Mouse (Mus musculus) forebrain, embryonic 14.5 days (tissue): ENCODE measurements around the gene Gys1. TPM values are rescaled to one million over a fixed set of nuclear protein-coding genes. Genes with fewer than 3 reads are reported as not detected.

Experiments
- ATAC-seq: fragments of 200-750 bp; cut with Nextera tagmentation; 2 replicates; pipeline ENCODE4 v1.8.0; 2017; ENCODE audit warnings: mild to moderate bottlenecking, moderate library complexity
- DNase-seq: peaks from one replicate; pipeline ENCODE4 v3.0.0-alpha.2; 2015; ENCODE audit warnings: low spot score
- H3K27ac ChIP-seq: fragments of 300-500 bp; sonication (generic); 2 replicates; pipeline ENCODE4 v1.5.1; 2014; ENCODE audit warnings: low read depth, mild to moderate bottlenecking, control low read depth, low read length, moderate library complexity
- H3K27me3 ChIP-seq: fragments of 300-500 bp; sonication (generic); replicated peaks from 2 replicates; pipeline ENCODE4 v1.6.1; 2014; ENCODE audit warnings: low read length, control low read depth, mixed read lengths; ENCODE audit not compliant: control insufficient read depth, insufficient read depth
- H3K36me3 ChIP-seq: fragments of 300-500 bp; sonication (generic); 2 replicates; pipeline ENCODE4 v1.6.1; 2014; ENCODE audit warnings: low read length, control low read depth; ENCODE audit not compliant: control insufficient read depth, insufficient read depth
- H3K4me1 ChIP-seq: fragments of 300-500 bp; sonication (generic); 2 replicates; pipeline ENCODE4 v1.6.1; 2014; ENCODE audit warnings: antibody characterized with exemption, low read length, control low read depth; ENCODE audit not compliant: control insufficient read depth, insufficient read depth
- H3K4me2 ChIP-seq: fragments of 300-500 bp; sonication (generic); 2 replicates; pipeline ENCODE4 v1.6.1; 2014; ENCODE audit warnings: mild to moderate bottlenecking, control low read depth, low read length
- H3K4me3 ChIP-seq: fragments of 300-500 bp; sonication (generic); 2 replicates; pipeline ENCODE4 v1.5.1; 2014; ENCODE audit warnings: low read depth, low read length, control low read depth
- H3K9ac ChIP-seq: fragments of 300-500 bp; sonication (generic); 2 replicates; pipeline ENCODE4 v1.6.1; 2014; ENCODE audit warnings: mild to moderate bottlenecking, low read length, control low read depth, moderate library complexity
- H3K9me3 ChIP-seq: fragments of 300-500 bp; sonication (generic); replicated peaks from 2 replicates; pipeline ENCODE4 v1.6.1; 2016; ENCODE audit warnings: low read length, control low read depth, mixed read lengths; ENCODE audit not compliant: control insufficient read depth
- WGBS: fragments of 180-500 bp; shearing (Covaris S2); extraction: QIAGEN DNeasy Blood & Tissue Kit; methylation state at CpG from one replicate; pipeline ENCODE4 v1.1.7; 2014; 5-methylcytosine and 5-hydroxymethylcytosine counted together
- polyA plus RNA-seq: library from polyadenylated mRNA; unstranded; fragments of >200 nt; fragmentation: Nextera tagmentation; extraction: Ambion mirVana; gene quantifications from 2 replicates; pipeline ENCODE4 v1.2.1, GENCODE M21; 2014

The Gys1 gene
- polyA plus RNA-seq, 1 experiment from 2014 or later: 13.4 TPM

- Histone ChIP-seq H3K9me3 (no peaks in the 10 kb centered on the region), H3K4me1 (no peaks in the 10 kb centered on the region), H3K9ac (peak within 1 kb of the TSS; percentile 64), H3K4me3 (peak within 1 kb of the TSS; percentile 45), H3K36me3 (no peaks in the 10 kb centered on the region), H3K27me3 (peaks cover 90% of the 10 kb centered on the region), H3K27ac (no peak within 1 kb of the TSS), H3K4me2 (peak within 1 kb of the TSS; percentile 85)
- WGBS: 3% methylated on average over 36 of the region's 45 CpGs
- ATAC-seq (peak; percentile 63), DNase-seq (peak; percentile 33)
Measured at GRCm38 (mm10) chr7:45413113-45413863, 21.4 kb upstream of the Gys1 start, which contains the start of gene Ntf5. TSS of gene Ntf5 (plus strand) at chr7:45413695.

- 2% methylated on average over 21 of the region's 27 CpGs for WGBS
- DNase-seq (no peak), ATAC-seq (peak; percentile 35; the same call in 1 of the 2 replicates)
Measured at GRCm38 (mm10) chr7:45413864-45414739, 20.5 kb upstream of the Gys1 start.

GRCm38 (mm10) chr7:45414740-45415224, 19.9 kb upstream of the Gys1 start:
- ATAC-seq (no peak), DNase-seq (no peak)
- H3K4me2 ChIP-seq: no peak overlapping the region
- H3K36me3 ChIP-seq: no peaks in the 10 kb centered on the region
- H3K4me3 ChIP-seq: no peak overlapping the region
- H3K4me1 ChIP-seq: no peaks in the 10 kb centered on the region
- H3K9me3 ChIP-seq: no peaks in the 10 kb centered on the region
- 47% methylated on average over 12 of the region's 12 CpGs for WGBS
- peaks cover 84% of the 10 kb centered on the region for H3K27me3 ChIP-seq
- H3K27ac ChIP-seq: no peak overlapping the region
- no peak overlapping the region for H3K9ac ChIP-seq

More at GRCm38 (mm10) chr7:45413864-45414739, 20.5 kb upstream of the Gys1 start:
- no peaks in the 10 kb centered on the region for H3K36me3 ChIP-seq
- no peak overlapping the region for H3K27ac ChIP-seq
- peak overlapping the region; percentile 64 for H3K9ac ChIP-seq
- H3K9me3 ChIP-seq: no peaks in the 10 kb centered on the region
- H3K27me3 ChIP-seq: peaks cover 91% of the 10 kb centered on the region
- H3K4me2 ChIP-seq: peak overlapping the region; percentile 85
- no peaks in the 10 kb centered on the region for H3K4me1 ChIP-seq
- peak overlapping the region; percentile 45 for H3K4me3 ChIP-seq

- H3K9me3 ChIP-seq: no peaks in the 10 kb centered on the region
- no peak overlapping the region for H3K4me2 ChIP-seq
- H3K9ac ChIP-seq: peak overlapping the region; percentile 25; the same call in 1 of the 2 replicates
- DNase-seq (no peak), ATAC-seq (no peak)
- WGBS: 12% methylated on average over 37 of the region's 37 CpGs
- no peaks in the 10 kb centered on the region for H3K4me1 ChIP-seq
- H3K4me3 ChIP-seq: no peak overlapping the region
- H3K36me3 ChIP-seq: no peaks in the 10 kb centered on the region
- peaks cover 77% of the 10 kb centered on the region for H3K27me3 ChIP-seq
- H3K27ac ChIP-seq: no peak overlapping the region
Measured at GRCm38 (mm10) chr7:45415636-45416035, 19.0 kb upstream of the Gys1 start.

GRCm38 (mm10) chr7:45417962-45418492, 16.6 kb upstream of the Gys1 start:
- Histone ChIP-seq H3K9ac (no peak overlapping the region), H3K27ac (no peak overlapping the region), H3K4me3 (no peak overlapping the region), H3K4me1 (no peaks in the 10 kb centered on the region), H3K27me3 (peaks cover 59% of the 10 kb centered on the region), H3K36me3 (peaks cover 22% of the 10 kb centered on the region), H3K9me3 (no peaks in the 10 kb centered on the region), H3K4me2 (no peak overlapping the region)
- DNase-seq: no peak
- ATAC-seq: no peak
- 10% methylated on average over 13 of the region's 13 CpGs for WGBS

- Histone ChIP-seq H3K4me1 (no peaks in the 10 kb centered on the region), H3K4me2 (no peak overlapping the region), H3K9ac (no peak overlapping the region), H3K27ac (no peak overlapping the region), H3K27me3 (peaks cover 39% of the 10 kb centered on the region), H3K4me3 (no peak overlapping the region), H3K36me3 (peaks cover 43% of the 10 kb centered on the region), H3K9me3 (no peaks in the 10 kb centered on the region)
- WGBS: 12% methylated on average over 27 of the region's 27 CpGs
- no peak for DNase-seq
- no peak for ATAC-seq
Measured at GRCm38 (mm10) chr7:45419859-45420614, 14.6 kb upstream of the Gys1 start.

- Histone ChIP-seq H3K9me3 (no peaks in the 10 kb centered on the region), H3K27me3 (peaks cover 33% of the 10 kb centered on the region), H3K9ac (no peak within 1 kb of the TSS), H3K4me2 (no peak within 1 kb of the TSS), H3K4me1 (no peaks in the 10 kb centered on the region), H3K27ac (no peak within 1 kb of the TSS), H3K4me3 (no peak within 1 kb of the TSS), H3K36me3 (peaks cover 48% of the 10 kb centered on the region)
- DNase-seq (no peak), ATAC-seq (no peak)
- 61% methylated on average over 6 of the region's 6 CpGs for WGBS
Measured at GRCm38 (mm10) chr7:45420615-45420919, 14.1 kb upstream of the Gys1 start, which contains the start of gene Lhb. TSS of gene Lhb (plus strand) at chr7:45420820.

- Histone ChIP-seq H3K36me3 (peaks cover 50% of the 10 kb centered on the region), H3K4me3 (no peak overlapping the region), H3K9me3 (no peaks in the 10 kb centered on the region), H3K9ac (no peak overlapping the region), H3K4me2 (no peak overlapping the region), H3K27ac (no peak overlapping the region), H3K4me1 (no peaks in the 10 kb centered on the region), H3K27me3 (peaks cover 27% of the 10 kb centered on the region)
- WGBS: 92% methylated on average over 14 of the region's 14 CpGs
- DNase-seq (no peak), ATAC-seq (no peak)
Measured at GRCm38 (mm10) chr7:45421194-45421593, 13.4 kb upstream of the Gys1 start.
